Mouse (Mus musculus) intestine, postnatal 0 days (tissue): ENCODE results near the gene Abcf2. TPM values are rescaled to one million over a fixed set of nuclear protein-coding genes. Genes with fewer than 3 reads are reported as not detected.
A peak's percentile ranks its signal among the peaks of the same experiment; 100 is the strongest.

Experiments
- ATAC-seq: fragments of 200-750 bp; cut with Nextera tagmentation; 2 replicates; pipeline ENCODE4 v1.8.0; 2017; ENCODE audit warnings: mild to moderate bottlenecking, moderate TSS enrichment, moderate library complexity
- H3K27ac ChIP-seq: fragments of 300-500 bp; sonication (generic); 2 replicates; pipeline ENCODE4 v1.5.1; 2014; ENCODE audit warnings: mild to moderate bottlenecking, low read depth, low read length, moderate library complexity
- H3K27me3 ChIP-seq: fragments of 300-500 bp; sonication (generic); replicated peaks from 2 replicates; pipeline ENCODE4 v1.6.1; 2014; ENCODE audit warnings: low read length, mixed read lengths; ENCODE audit not compliant: control insufficient read depth, insufficient read depth
- H3K36me3 ChIP-seq: fragments of 300-500 bp; sonication (generic); 2 replicates; pipeline ENCODE4 v1.6.1; 2014; ENCODE audit warnings: mild to moderate bottlenecking, moderate library complexity; ENCODE audit not compliant: control insufficient read depth, insufficient read depth
- H3K4me1 ChIP-seq: fragments of 300-500 bp; sonication (generic); replicated peaks from 2 replicates; pipeline ENCODE4 v1.6.1; 2014; ENCODE audit warnings: antibody characterized with exemption, low read length, mixed read lengths; ENCODE audit not compliant: control insufficient read depth, insufficient read depth
- H3K4me2 ChIP-seq: fragments of 300-500 bp; sonication (generic); replicated peaks from 2 replicates; pipeline ENCODE4 v1.6.1; 2014; ENCODE audit warnings: low read depth, mild to moderate bottlenecking, moderate library complexity
- H3K4me3 ChIP-seq: fragments of 300-500 bp; sonication (generic); 2 replicates; pipeline ENCODE4 v1.5.1; 2014; ENCODE audit warnings: low read depth, low read length
- H3K9ac ChIP-seq: fragments of 300-500 bp; sonication (generic); 2 replicates; pipeline ENCODE4 v1.6.1; 2014; ENCODE audit warnings: mild to moderate bottlenecking, low read depth, low read length
- H3K9me3 ChIP-seq: fragments of 300-500 bp; sonication (generic); 2 replicates; pipeline ENCODE4 v1.6.1; 2016; ENCODE audit warnings: mixed run types; ENCODE audit not compliant: control insufficient read depth
- CTCF ChIP-seq: sonication (generic); IDR thresholded peaks from 2 replicates; pipeline ENCODE4 v1.5.1; 2016; ENCODE audit warnings: low read depth, mild to moderate bottlenecking, control low read depth, antibody characterized with exemption, moderate library complexity
- WGBS: fragments of 180-500 bp; shearing (Covaris S2); extraction: QIAGEN DNeasy Blood & Tissue Kit; methylation state at CpG from one replicate; pipeline ENCODE4 v1.1.7; 2014; 5-methylcytosine and 5-hydroxymethylcytosine counted together
- polyA plus RNA-seq: library from polyadenylated mRNA; unstranded; fragments of >200 nt; fragmentation: Nextera tagmentation; extraction: Ambion mirVana; gene quantifications from 2 replicates; pipeline ENCODE4 v1.2.1, GENCODE M21; 2015

Gene Abcf2
- polyA plus RNA-seq, 1 experiment from 2014 or later = 40.5 TPM

- peaks cover 8% of the 10 kb centered on the region; the same call in 1 of the 2 replicates for H3K27me3 ChIP-seq
- WGBS = 79% methylated on average over 10 of the region's 10 CpGs
- H3K4me3 ChIP-seq = no peak overlapping the region
- no peak overlapping the region for H3K9ac ChIP-seq
- no peak for ATAC-seq
- no peaks in the 10 kb centered on the region for H3K9me3 ChIP-seq
- peaks cover 33% of the 10 kb centered on the region; the same call in 1 of the 2 replicates for H3K36me3 ChIP-seq
- H3K27ac ChIP-seq = no peak overlapping the region
- no peak for TF ChIP-seq CTCF
- H3K4me1 ChIP-seq = no peaks in the 10 kb centered on the region; the same call in 1 of the 2 replicates
- no peak overlapping the region for H3K4me2 ChIP-seq
These were observed 16.7 kb upstream of the Abcf2 start for GRCm38 (mm10) chr5:24593928-24594327.

GRCm38 (mm10) chr5:24593230-24593629 lies 16.0 kb upstream of the Abcf2 start:
- H3K9me3 ChIP-seq = no peaks in the 10 kb centered on the region

GRCm38 (mm10) chr5:24592471-24593160 lies 15.3 kb upstream of the Abcf2 start:
- H3K4me3 ChIP-seq = no peak overlapping the region
- H3K4me1 ChIP-seq = no peaks in the 10 kb centered on the region
- no peaks in the 10 kb centered on the region for H3K27me3 ChIP-seq
- no peak overlapping the region for H3K27ac ChIP-seq
- peak overlapping the region; percentile 38; the same call in 1 of the 2 replicates for H3K4me2 ChIP-seq
- 71% methylated on average over 21 of the region's 21 CpGs for whole genome bisulfite sequencing
- TF ChIP-seq CTCF = no peak
- H3K36me3 ChIP-seq = peaks cover 40% of the 10 kb centered on the region; the same call in 1 of the 2 replicates
- no peaks in the 10 kb centered on the region for H3K9me3 ChIP-seq
- ATAC-seq = no peak
- no peak overlapping the region for H3K9ac ChIP-seq

More at GRCm38 (mm10) chr5:24593230-24593629, 16.0 kb upstream of the Abcf2 start:
- ATAC-seq = no peak
- 82% methylated on average over 10 of the region's 10 CpGs for WGBS
- Histone ChIP-seq H3K4me3 (no peak overlapping the region), H3K4me2 (no peak overlapping the region), H3K27ac (no peak overlapping the region), H3K27me3 (peaks cover under 1% of the 10 kb centered on the region; the same call in 1 of the 2 replicates), H3K36me3 (peaks cover 40% of the 10 kb centered on the region; the same call in 1 of the 2 replicates), H3K4me1 (no peaks in the 10 kb centered on the region; the same call in 1 of the 2 replicates), H3K9ac (no peak overlapping the region)
- TF ChIP-seq CTCF = no peak

GRCm38 (mm10) chr5:24591796-24592470 lies 14.7 kb upstream of the Abcf2 start:
- H3K9me3 ChIP-seq = no peaks in the 10 kb centered on the region

GRCm38 (mm10) chr5:24591268-24591721 lies 14.0 kb upstream of the Abcf2 start:
- no peak for TF ChIP-seq CTCF
- Histone ChIP-seq H3K4me3 (0 out of 2 replicates have a peak overlapping the region, but pooled peaks have one; percentile 1), H3K36me3 (peaks cover 40% of the 10 kb centered on the region; the same call in 1 of the 2 replicates), H3K9me3 (no peaks in the 10 kb centered on the region), H3K4me2 (peak overlapping the region; percentile 38), H3K9ac (no peak overlapping the region), H3K27ac (peak overlapping the region; percentile 28; the same call in 1 of the 2 replicates), H3K27me3 (no peaks in the 10 kb centered on the region), H3K4me1 (peaks cover 4% of the 10 kb centered on the region; the same call in 1 of the 2 replicates)
- 37% methylated on average over 23 of the region's 23 CpGs for WGBS
- no peak for ATAC-seq

More at GRCm38 (mm10) chr5:24591796-24592470, 14.7 kb upstream of the Abcf2 start:
- Histone ChIP-seq H3K9ac (no peak overlapping the region), H3K4me3 (0 out of 2 replicates have a peak overlapping the region, but pooled peaks have one; percentile 1), H3K36me3 (peaks cover 40% of the 10 kb centered on the region; the same call in 1 of the 2 replicates), H3K27me3 (no peaks in the 10 kb centered on the region), H3K4me1 (peaks cover 4% of the 10 kb centered on the region; the same call in 1 of the 2 replicates), H3K27ac (0 out of 2 replicates have a peak overlapping the region, but pooled peaks have one; percentile 28), H3K4me2 (peak overlapping the region; percentile 38)
- TF ChIP-seq CTCF = no peak
- 62% methylated on average over 24 of the region's 24 CpGs for WGBS
- no peak for ATAC-seq
